Mouse (Mus musculus) spleen, postnatal 4 days (tissue): ENCODE measurements at regions not wholly inside any gene's neighbourhood (a gene's known extent, or its start where the extent isn't known, plus 50 kb on each side); places are given as distances from the start of the nearest gene placed in this dataset.

Source experiments
- DNase-seq, 2 experiments: peaks; one replicate each; pipeline ENCODE4 v3.0.0; 2022; ENCODE audit warnings: low spot score in 2 of 2

DNA sequence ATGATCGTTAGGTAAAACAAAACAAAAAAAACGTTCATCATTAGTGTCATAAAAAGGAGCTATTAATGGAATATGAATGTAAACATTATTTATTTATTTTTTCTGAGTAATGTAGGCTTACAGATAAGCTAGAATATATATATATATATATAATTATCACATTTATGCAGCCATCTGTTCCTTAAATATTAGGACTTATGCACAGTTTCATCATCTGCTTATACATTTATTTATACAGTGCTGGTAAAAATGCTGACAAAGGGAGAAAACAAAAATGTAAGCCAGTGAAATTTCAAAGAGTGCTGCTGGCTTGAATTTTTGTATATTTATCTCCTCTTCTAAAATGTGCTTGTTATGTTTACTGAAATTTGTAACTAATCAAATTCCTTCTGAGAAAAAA is 4841.7 kb upstream of the Gm7489 start:
- no peak for DNase-seq

DNA sequence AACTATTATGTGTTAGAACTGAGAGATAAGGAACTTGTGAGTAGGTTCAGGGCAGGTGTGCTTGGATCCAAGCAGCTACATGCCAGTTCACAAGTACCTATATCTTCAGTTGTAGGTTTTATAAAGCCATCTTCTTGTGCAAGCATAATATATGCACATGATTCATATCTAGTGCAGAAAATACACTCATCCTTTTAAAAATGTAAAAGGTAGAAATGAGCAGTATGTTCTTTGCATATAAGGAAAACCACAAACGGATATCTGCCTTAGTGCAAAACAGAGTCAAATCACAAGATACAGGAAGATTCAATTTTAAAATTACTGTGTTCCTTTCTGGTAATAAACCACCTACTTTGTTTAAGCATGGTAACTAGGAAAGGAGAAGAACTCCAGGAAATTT is 4819.6 kb upstream of the Gm7489 start:
- no peak for DNase-seq

GRCm38 (mm10) chr15:49065875-49066274 is 4818.8 kb upstream of the Gm7489 start:
- DNase-seq: peak in 1 of 2 experiments; percentile 20

- no peak for DNase-seq
Measured at GRCm38 (mm10) chr15:49066367-49066766, 4818.3 kb upstream of the Gm7489 start.
